Mouse (Mus musculus) kidney, postnatal 14 days (tissue): Measurements from ENCODE around the gene Rbfox1.

ENCODE experiments used
- DNase-seq: peaks from one replicate; pipeline ENCODE4 v3.0.0; 2022; ENCODE audit warnings: mixed read lengths

The Rbfox1 gene

DNA sequence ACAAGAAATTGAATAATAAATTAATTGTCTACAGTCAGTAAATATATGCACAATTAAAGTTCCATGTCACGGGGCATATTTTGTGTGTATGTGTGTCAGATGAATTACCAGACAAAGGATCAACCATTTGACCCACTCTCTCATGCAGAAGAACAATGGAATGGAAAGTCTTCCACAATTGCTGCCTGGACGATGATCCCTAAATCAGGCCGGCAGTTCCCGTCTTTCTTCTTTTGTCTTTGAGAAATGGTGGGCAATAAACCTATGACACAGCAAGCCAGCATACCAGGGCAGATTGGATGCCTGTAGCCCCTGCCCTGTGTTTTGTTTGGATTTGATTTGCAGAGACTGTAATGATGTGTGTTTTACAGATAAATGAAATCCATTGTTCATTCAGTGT lies 362.4 kb downstream of the Rbfox1 start:
- no peak for DNase-seq

DNA sequence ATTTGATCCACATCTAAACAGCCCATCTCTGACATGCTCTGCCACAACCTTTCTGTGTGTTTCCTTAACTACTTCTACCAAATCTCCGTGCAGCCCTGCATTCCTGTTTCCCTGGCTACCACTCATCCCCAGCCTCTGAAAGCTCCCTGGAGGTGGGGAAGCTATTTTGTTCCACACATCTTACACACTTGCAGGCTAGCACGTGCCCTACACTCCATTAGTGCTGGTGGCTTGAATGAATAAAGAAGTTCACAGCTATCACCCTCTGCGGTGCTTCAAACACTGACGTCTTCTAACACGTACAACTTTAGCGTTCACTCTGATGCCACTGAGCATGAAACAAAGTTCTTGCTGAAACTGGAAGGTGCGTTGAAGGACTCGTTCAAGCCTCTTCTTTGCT lies 379.4 kb downstream of the Rbfox1 start:
- DNase-seq, result no peak

DNA sequence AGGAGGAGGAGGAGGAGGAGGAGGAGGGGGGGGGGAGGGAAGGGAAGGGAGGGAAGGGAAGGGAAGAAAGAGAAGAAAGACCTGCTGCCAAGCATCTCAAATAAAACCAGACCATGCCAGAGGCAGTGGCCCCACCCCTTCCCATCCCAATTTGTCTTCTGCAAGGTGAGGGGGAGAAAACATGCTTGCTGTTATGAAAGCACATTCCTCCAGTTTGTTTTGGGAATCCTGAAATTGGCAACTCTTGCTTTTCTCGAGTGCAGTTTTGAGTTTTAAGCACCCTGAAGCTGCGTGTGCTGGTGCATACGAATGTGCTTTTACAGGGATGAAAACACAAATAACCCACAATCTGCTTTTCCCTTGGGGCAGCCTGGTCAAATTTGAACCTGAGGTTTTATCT lies 380.5 kb downstream of the Rbfox1 start:
- DNase-seq, result no peak

DNA sequence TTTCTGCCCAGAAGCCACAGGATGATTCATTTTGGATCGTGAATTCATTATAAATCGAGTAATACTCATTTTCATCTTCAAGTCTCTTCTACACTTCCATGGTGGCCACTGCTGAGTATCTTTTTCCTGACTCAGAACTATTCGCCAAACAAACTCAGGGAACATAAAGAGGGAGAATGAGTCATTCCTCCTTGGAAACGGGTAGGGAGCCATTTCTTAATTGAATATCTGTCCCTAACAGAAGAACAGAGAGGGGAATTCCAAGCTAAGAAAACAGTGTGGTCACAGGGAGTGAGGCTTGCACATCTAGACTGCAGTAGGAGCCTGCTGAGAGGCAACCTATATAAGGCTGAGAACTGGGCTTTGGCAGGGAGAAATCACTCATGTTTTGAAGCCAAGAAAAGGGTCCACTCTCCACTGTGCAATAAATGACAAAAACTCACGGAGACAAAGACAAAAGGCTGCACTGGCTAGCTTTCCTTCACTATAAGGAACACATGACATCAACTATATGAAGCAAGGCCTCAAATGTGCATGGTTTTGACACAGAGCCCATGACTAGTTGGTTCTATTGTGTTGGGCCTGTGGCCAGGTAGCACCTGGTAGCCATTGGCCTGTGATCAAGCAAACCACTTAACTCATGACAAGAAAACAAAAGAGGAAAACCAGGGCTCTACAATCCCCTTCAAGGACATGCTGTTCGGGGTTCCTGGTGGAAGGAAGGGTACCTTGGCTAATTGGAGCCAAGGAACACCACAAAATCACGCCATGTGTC lies 386.6 kb downstream of the Rbfox1 start:
- DNase-seq, result no peak

DNA sequence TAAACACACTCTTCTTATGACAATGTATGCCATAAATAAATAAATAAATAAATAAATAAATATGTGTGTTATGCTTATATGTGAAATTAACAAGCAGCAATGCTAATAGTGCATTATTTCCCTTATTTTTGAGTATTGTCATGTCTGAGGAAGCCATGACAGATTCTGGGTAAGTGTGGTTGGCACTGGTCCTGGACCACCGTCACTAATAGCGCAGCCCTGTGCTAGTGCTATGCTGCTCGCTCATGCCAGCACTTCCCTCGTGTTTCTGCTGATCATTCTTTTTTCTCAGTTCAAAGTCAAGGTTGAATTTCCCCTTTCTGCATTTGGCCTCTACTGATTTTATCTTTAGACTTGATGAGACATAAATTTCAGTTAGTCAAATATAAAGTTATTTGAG lies 398.3 kb downstream of the Rbfox1 start:
- DNase-seq, result no peak

DNA sequence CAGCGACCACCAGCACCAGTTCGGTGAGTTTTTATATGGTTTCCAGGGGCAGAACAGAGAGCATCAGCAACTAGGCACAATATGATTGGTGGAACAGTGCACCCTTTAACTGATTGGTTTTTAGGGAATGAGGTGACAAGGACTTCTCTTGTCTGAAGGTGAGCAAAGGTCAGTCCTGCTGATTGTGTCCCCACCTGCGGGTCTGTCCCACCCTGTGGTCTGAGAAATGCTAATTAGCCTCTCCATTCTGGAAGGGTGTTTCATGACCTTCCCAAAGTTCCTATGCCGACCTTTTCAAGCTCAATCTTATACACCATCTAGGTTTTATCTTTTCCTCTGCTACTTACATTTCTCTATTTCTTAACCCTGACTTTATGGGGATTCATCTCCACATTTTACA lies 399.2 kb downstream of the Rbfox1 start:
- DNase-seq, result no peak

DNA sequence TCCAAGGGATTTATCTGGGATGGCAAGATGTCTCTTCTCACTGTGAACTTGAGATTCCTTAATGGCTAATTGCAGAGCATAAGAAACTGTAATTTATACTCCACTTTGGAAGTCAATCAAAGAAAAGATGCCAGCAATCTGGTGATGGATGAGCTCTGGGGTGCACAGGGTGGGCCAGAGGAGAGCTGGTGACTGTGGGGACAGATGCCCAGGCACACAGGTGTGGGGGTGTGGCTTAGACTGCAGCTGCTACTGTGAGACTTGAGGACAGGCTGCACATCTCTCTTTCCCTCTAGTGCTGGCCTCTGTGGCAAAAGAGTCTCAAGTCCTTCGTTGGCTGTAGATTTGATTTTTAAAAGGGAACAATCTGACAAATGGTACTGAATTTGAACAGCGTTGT lies 402.5 kb downstream of the Rbfox1 start:
- no peak for DNase-seq

DNA sequence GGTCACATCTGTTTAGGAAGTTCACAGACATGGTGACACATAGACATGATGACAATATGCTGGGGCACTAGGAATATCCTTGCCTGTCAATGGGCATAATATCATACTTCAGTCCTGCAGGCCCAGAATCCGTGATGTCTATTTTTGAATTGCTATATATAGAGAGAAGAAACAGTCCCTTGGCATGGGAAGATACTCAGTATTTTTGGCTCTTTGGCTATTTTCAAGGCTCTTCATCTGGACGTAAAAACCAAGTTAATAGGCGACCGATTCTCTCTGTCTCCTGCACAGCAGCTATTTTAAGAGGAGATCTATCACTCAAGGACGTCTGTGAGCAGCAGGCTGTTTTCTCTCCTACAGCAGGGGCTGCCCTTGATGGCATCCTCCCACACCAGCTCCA lies 415.0 kb downstream of the Rbfox1 start:
- DNase-seq, result no peak

DNA sequence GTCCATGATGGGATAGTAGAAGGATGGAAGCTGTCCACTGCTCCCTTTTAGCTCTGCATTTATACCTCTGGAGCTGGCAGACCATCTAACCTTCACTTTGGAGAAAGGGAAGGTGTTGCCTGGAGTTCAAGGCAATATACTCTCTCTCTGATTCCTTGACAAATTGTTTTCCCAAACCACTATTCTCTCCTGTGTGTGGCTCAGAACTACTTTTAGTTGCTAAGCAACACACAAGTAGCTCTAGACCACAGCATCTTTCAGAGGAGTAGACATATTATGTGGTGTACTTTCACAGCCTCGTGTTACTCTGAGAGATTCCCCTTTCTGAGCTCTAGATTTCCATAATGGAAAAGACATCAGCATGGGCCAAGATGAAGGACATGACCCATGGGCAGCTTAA lies 417.9 kb downstream of the Rbfox1 start:
- DNase-seq, result no peak

DNA sequence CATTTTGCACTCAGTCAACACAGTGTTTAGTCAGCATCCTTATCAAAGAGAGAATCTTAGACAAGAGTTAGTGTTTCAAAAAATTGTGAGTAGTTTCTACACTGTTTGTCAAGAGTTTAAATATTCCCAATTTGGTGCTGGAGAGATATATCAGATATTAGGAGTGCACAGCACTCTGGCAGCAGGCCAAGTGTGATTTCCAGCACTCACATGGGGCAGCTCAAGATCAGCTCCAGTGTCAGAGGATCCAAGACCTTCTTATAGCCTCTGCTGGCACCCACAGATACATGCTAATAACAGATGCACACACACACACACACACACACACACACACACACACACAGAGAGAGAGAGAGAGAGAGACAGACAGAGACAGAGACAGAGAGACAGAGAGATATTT lies 424.8 kb downstream of the Rbfox1 start:
- no peak for DNase-seq

DNA sequence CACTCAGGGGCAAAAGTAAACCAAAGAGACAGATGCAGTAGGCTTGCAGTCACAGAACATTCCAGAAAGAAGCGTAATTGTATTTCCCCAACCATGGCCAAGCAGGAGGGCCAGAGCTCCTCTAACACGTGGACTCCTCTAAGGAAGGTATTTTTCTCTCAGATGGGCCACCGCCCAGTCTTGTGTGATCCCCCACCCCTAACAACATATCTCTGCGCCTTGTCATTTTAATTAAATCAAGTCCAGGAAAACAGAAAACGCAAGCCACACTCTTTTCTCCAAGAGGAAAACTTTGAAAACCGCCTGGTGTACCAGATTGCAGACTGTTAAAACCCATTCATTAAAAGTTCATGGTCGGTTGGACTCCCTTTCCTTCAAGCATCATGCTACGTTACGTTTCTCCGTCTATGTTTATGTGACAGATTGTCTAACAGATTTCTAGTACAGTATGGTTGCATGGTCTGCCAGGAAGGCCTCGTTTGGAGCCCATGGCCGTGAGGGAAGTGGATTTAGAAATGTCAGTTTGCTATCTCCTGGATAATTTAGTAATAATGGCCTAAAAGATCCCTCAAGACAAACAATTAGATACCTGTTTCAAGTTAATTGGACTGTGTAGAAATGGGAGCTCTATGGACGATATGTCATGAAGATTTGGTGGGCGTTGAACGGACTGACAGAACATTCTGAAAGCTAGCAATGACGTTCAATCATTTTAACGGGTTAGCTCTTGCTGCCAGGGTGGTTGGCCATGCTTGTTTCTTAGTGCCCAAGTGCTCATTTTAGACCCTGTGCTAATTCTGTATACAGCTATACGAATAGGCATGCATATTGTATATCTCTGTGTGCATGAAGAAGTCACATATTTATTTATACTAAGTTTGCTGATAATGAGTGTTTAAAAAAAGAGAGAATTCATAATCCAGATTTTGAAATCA lies 425.9 kb downstream of the Rbfox1 start:
- no peak for DNase-seq

DNA sequence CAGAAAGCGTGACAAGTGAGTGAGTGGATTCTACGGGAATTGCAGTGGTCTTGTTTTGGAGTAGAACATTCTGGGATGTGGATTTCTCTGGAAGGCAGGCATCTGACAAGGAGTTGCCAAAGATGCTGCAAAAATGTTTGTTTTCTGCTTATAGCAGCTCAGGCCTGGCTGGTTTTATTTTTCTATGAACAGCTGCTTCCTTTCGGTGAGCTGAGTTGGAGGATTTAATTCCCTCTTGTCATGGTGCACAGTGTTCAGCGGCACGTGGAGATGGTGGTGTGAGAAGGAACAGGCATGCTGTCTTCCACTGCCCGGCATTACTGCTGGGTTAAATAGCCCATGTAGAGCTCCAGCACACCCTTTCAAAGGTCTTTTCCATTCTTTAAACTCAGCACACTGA lies 428.5 kb downstream of the Rbfox1 start:
- DNase-seq, result no peak

DNA sequence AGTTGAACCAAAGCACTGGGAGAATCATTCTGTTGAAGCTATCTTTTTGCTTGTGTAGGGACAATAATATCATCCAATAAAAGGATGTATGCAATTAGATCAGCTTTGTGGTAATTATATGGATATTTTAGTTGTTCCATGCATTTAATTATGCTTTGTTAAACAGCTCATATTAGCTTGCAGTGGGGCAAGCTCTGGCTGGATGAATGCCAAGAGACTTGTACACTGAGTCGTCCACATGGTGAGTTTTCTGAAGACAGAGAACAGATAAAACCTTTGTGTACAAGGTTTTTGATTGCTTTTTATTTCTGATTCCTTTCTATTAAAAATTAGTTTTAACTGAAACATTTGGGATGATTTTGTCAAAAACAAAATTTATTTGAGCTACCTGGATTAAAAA lies 439.7 kb downstream of the Rbfox1 start:
- no peak for DNase-seq

DNA sequence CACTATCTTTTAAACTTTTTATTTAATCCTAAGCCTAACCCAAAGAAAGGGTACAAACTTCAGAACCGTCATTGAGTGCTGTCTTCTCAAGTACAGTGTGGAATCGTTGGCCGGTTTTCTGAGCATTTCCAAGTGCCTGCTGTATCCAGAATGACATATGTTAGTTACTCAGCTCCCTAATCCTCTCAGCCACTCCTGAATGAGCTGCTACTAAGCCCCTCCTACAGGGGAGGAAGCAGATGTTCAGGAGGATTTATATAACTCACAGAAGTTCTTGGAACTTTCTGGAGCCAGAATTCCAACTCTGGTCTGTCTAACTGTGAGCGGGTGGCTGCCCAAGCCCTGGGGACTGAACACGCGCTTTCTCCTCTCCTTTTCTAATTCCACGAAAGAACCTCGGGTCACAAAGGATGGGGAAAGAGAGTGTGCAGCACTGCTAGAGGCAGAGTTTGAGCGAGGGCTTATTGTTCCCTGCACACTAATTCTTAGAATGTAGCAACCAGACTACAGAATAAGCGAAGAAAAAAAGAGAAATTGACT lies 446.3 kb downstream of the Rbfox1 start:
- DNase-seq, result no peak

DNA sequence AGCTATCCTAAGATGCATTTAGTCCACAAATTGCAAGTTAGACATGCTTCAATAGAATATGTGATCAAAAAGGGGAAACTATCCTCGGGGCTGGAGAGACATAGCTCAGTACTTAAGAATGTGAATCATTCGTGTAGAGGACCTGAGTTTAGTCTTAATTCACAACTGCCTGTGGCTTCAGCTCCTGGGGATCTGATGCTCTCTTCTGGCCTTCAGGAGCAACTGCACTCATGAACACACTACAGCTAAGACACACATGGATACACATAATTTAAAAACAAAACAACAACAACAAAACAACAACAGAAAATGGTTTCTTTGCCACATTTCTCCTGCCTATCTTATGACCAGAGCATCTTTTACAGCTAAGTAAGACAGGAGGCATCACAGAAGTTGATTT lies 448.1 kb downstream of the Rbfox1 start:
- no peak for DNase-seq

DNA sequence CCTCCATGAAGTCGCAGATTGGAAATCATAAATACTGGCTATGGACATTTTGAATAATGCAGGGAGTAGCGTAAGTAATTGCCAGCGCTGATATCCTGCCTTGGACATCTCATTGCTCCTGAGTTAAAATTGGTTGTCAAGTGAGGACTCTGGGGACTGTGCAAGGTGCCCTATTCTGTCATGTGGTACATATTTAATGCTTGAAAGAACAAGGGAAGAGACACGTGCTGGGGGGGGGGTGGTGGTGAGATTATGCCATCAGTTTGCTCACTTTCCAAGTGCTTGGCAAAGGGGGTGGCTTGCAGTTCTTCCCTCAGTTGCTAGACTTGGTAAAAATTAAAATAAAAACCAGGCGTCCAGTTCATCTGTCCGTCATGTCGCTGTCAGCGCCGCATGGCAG lies 462.9 kb downstream of the Rbfox1 start:
- DNase-seq, result no peak

DNA sequence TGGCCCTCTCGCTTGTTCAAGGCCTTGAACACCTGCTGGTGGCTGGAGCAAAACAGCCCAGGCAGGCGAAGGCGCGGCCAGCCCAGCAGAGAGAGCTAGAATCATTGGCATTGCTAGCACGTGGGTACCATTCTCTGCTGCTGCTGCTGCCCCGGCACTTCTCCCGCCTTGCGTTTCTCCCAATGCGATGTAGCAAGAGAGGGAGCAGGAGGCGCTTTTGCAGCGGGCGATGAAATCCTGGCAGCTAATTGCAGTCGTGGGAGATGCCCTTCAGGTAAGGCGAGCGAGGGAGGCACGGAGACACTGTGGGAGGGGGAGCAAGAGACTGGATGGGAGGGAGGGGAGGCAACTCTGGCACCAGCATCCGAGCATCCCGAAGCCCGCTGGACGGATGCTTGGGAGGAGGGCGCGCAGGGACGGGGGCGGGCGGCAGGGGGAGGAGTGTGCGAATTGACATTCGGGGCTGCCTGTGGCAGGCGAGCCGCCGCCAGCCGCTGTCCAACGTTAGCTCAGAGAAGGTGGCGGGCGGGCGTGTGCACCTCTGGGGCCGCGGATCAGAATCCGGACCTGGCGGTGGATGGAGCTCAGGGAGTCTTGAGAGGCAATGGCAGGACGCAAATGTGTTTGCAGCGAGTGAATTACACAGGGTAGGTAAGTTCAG lies 463.6 kb downstream of the Rbfox1 start:
- no peak for DNase-seq

DNA sequence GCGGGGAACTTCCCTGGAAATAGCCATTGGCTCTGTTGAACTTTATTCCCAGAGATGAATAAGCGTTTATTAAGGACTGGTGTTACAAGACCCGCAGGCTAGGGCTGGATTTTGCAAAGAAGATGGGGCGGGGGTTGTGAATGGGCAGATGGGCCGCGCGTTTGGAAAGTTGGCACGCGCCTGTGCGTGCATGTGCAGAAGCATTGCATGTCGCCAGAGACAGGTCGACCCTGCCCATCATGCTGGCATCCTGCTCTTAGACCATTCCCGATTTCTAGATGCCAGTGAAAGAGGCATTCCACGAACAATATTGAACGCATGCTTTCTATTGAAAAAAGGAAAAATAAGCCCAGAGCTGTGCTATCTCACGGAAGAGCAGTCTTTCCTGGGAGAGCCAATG lies 464.2 kb downstream of the Rbfox1 start:
- DNase-seq, result no peak

DNA sequence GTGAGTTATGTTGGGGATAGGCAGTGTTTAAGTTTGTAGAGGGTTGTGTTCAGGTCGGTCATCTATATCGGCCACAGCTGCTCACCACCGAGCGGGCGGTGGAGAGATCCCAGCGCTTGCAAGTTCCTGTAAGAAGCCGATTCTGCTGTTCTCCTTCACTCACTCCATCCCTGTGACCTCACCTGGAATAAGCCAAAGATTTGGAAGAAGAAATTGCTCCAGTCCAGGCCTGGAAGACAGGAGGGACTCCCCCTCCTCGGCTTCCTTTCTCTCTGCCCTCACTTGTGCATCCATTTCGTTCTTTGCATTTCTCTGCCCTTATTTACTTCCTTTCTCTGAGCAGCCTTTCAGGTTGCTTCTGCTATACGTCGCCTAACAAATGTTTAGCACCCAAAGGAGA lies 465.1 kb downstream of the Rbfox1 start:
- no peak for DNase-seq

DNA sequence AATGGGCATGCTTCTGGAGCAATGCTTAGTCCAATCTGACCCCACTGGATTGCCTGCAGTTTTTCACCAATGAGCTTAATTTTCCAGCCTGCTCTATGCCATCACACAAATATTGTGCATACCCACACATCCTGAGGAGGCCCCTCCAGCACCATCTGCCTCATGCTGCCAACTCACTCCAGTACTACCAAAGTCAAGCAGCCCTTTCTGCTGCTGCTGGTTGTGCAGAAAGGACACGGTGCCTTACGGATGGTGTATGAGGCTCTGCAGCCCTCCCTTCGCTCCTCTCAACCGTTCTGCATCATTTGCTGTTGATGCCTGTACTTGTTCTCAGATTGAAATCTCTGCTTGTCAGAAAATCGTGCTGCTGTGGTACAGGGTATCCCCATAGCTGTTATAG lies 468.0 kb downstream of the Rbfox1 start:
- no peak for DNase-seq

DNA sequence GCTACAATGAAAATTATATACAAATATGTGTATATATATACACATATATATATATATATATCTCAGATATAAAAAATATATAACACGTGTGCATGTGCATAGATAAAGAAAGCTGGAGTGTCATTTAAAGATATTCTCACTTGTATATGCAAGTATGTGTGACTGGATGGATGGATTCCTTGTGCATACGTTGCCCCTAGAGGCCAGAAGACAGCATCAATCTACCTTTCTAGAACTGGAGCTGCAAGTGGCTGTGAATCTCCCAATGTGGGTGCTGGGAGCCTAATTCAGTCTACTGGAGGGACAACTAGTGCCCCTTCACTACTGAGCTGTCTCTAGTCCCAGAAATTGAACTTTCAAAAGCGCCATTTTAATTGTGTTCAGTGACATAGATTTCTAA lies 471.8 kb downstream of the Rbfox1 start:
- DNase-seq, result no peak

DNA sequence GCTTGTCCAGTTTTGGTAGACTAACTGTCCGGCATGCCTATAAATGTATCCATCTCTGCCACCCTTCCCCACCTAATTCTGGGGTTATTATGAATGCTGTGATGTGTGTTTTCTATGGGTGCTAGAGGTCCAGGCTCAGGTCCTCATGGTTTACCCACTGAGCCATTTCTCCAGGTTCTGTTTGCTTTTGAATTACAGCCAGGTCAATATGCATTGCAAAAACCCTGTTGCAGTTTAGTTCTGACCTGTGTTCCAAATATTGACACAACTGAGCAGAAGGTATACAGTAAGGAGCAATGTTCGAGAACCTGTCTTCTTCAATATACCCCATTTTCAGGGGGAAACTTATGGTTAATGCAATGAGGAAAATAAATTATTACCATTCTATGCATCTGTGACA lies 480.6 kb downstream of the Rbfox1 start:
- no peak for DNase-seq

DNA sequence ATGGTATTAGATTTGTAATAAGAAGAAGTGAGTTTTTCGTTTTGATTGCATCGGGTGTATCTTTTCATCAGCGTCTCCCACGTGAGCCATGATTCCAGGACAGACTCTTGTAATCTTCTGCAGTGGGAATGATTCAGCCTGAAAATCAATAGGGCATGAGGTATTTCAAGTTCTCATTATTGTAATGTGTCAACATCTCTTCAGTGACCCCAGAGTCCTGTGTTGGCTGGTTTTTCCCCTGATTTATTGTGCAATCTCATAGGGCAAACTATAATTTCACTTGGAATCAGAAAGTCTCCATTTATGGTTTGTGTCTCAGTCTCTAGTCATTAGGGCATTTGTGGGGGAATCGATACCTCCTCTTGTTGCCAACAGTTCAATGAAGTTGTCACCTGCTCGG lies 481.5 kb downstream of the Rbfox1 start:
- no peak for DNase-seq

DNA sequence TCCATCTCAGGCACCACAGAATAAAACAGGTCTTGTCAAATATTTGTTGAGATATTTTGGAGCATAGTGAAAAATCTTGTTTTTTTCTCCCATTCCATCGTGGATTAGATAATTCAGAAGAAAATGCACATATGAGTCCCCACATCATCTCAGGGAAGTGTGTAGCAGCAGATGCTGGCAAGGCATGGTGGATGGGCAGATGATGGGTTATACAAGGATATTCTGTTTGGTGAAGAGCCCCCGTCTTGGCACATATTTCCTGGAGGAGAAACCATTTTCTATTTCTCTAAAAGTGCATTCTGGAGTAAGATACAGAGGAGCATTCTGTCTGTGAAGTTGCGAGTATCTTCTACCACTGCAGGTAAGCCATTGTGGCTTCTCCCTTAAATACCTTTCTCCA lies 495.8 kb downstream of the Rbfox1 start:
- DNase-seq, result no peak
